Mouse (Mus musculus): ENCODE measurements around the gene Zfp667. TPM values are rescaled to one million over a fixed set of nuclear protein-coding genes. Genes with fewer than 3 reads are reported as not detected.

Gene Zfp667
- total RNA-seq (2023): 5.9 TPM

DNA sequence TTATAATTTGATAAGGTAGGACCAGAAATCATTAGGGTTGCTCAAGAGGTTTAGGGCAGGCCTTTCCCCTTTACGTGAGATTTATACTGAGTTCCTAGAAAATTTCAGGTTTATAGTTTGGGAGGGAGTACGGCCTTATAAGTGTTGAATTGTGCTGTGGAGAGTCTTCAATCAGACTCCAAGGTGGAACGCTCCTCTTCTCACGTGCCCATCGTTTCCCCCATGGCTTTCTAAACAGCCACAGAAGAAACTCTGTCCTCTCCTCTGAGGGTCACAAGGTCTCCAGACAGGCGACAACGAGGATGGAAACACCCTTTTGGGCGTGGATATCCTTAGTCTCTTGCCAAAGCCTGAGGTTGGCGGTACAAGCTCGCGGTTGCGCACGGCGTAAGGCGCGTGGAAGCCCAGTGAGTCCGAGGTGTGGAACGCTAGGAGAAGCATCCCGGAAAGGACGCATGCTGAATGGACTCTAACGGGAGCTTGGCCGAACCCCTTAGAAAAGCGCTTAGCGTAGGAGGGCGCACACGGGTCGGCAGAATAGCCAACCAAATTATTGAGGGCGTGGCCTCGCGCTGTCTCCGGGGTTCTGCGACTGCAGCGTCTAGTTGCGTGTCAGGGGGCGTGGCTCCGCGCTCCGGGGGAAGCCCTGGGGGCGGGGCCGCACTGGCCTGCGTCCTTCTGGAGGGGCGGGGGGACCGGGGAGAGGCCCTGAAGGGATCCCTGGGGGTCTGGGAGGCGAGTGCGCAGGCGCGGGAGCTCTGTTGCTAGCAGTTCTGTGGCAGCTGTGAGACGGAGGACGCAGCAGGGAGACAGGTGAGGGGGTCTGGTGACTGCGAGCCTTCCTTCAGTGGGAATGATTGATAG, at the start of gene Zfp667:
Gene Zfp667, plus strand, starts transcription at position 738 of the 864 bp plus-strand sequence.

DNA sequence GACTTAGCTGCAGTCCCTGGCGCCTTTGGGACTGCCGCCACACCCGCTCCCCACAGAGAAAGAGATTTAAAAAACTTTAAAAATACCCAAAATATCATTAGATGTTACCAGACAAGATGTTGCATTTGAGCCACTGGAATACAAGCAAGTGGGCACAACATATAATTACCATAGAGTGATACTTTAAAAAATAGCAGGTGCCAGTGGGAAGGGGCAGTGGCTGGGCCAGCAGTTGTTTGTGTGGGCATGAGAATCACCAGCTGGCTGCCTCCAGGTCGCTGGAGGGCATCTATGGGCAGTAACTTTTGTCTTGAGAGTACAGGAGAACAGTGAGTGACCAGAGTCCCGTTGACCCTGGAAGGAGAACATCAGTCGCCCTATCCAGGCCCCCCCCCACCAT, 34.0 kb upstream of the Zfp667 start, which contains the start of gene Epp13:
Gene Epp13, plus strand, starts transcription at position 301 of the 400 bp plus-strand sequence.

DNA sequence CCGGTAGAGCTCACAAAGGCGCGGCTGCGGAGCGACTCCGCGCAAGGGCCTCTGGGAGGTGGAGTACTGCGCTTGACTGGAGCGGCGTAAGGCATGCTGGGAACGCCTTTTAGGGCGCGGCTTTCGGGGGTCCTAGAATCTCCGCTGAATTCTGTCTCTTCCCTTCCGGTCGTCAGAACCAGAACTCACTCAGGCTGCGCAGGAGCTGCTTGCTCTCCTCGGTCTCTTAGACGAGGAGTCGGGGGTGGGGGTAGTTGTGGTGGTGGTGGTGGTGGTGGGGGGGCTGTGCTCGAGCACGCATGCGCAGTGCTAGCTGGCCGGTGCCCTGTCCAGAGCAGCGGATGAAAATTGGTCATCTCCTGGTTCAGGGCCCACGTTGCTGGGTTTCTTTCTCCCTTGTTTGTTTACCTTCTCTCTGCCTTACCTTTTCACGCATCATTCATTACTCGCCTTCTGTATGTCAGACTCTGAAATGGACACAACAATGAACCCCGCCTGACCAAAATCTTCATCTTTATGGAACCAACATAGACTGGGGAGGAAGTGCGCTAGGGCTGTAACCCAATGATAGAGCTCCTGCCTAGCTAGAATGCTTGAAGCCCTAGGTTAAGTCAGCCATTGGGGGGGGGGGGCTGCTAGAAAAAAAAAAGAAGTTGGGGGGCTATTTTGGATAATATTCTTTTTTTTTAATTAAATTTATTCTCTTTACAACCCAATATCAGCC, 45.0 kb downstream of the Zfp667 start, which contains the start of gene Zfp583:
Gene Zfp583, minus strand, starts transcription at position 53 of the 724 bp plus-strand sequence.

DNA sequence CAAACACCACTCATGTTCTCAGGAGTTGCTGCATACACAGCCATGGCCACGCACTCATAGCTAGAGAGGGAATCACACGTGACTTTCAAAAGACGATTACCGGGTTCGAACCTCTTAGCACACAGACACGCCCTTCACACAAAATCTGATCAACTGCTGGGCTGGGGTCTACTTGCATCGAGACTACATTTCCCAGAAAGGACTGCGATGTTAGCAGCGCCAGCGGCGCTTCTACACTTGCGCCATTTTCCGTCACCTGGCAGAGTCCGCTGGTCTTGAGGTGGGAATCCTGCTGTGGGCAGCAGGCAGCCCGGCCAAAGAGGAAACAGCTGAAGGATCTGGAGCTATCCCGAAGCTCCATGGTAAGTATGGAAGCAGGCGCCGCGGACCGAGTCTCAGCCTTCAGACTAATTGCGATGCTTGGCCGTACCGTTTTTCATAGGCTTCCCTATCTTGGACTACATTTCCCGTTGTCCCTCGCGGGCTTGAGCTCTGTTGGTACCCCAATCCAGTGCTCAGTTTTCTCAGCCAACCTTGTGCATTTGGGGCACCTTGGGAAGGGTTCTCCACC, 57.2 kb downstream of the Zfp667 start, which contains the start of gene Gm3854:
Gene Gm3854, plus strand, starts transcription at position 259 of the 571 bp plus-strand sequence.

Other genes starting within 250 kb of the Zfp667 start
- not detected for gene Nlrp4c, start 241.4 kb upstream of the Zfp667 start, total RNA-seq (2023)
- gene Zfp787, start 130.6 kb upstream of the Zfp667 start, total RNA-seq (2023): 29.7 TPM
- 23.9 TPM for gene Zfp444, start 114.4 kb upstream of the Zfp667 start, total RNA-seq (2023)
- gene Galp, start 89.5 kb upstream of the Zfp667 start, total RNA-seq (2023): not detected
- gene Zscan5b, start 64.3 kb upstream of the Zfp667 start, total RNA-seq (2023): not detected
- not detected for gene Epp13, start 33.9 kb upstream of the Zfp667 start, total RNA-seq (2023)
- 0.50 TPM for gene Zfp583, start 44.7 kb downstream of the Zfp667 start, total RNA-seq (2023)
- 0.97 TPM for gene Gm3854, start 57.2 kb downstream of the Zfp667 start, total RNA-seq (2023)
- gene Zfp78, start 76.7 kb downstream of the Zfp667 start, total RNA-seq (2023): 2.3 TPM
- 8.3 TPM for gene Zfp28, start 96.7 kb downstream of the Zfp667 start, total RNA-seq (2023)
- gene Smim17, start 112.1 kb downstream of the Zfp667 start, total RNA-seq (2023): 1.8 TPM
- gene Gm20715, start 123.7 kb downstream of the Zfp667 start, total RNA-seq (2023): not detected
- not detected for gene Olfr1344, start 152.1 kb downstream of the Zfp667 start, total RNA-seq (2023)
- not detected for gene Olfr1336, start 169.6 kb downstream of the Zfp667 start, total RNA-seq (2023)
- not detected for gene Olfr1346, start 180.5 kb downstream of the Zfp667 start, total RNA-seq (2023)
- not detected for gene Olfr5, start 200.4 kb downstream of the Zfp667 start, total RNA-seq (2023)
- gene Olfr1347, start 213.2 kb downstream of the Zfp667 start, total RNA-seq (2023): not detected
- gene Olfr1348, start 222.2 kb downstream of the Zfp667 start, total RNA-seq (2023): not detected
- not detected for gene Olfr1349, start 236.4 kb downstream of the Zfp667 start, total RNA-seq (2023)